In the genomic region with DNA sequence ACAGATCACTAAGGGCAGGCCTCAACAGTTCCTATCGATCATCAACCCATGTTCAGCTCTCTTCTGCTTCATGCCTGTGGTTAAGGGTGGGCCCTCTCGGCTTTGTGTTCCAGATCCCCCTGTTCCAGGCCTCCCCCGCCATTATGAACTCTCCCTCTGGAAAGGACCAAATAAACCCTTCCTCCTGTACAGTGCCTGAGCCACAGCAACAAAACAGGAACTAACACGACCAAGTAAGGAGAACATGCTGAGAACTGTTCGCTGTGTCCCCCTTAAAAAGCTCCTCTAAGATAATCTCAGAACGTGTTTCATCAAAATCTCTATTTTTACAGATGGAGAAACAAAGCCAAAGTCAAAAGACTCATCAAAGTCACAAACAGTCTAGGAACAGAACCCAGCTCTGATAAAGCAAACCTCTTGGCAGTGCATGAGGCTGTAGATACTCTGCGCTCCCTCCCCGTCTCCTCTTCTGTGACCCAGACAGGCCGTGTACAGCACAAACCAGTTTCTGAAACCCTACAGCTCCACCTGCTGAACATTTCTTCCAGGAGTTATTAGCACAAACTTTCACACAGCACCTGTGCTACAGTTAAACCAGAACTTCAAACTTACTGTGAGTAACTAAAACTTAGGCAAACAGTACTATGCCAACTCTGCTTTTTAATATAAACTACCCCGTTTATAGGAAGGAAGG, we compare ENCODE assay signal across 8 mouse cellular contexts. TPM values are rescaled to one million over a fixed set of nuclear protein-coding genes. Genes with fewer than 3 reads are reported as not detected.
A peak's percentile ranks its signal among the peaks of the same experiment; 100 is the strongest.
DNase-seq lines count a peak whose midpoint lies in the region; ATAC-seq lines count a peak whose summit lies in the region.
"Had no signal": no experiment of that assay in that cellular context is flagged by ENCODE, and none has a peak within 500 bp of the region (broad histone marks: within the 10 kb centered on the region; RNA-seq: fewer than 3 reads in every experiment).

No protein-coding gene starts in this region.

- peaks cover 18% of the 10 kb centered on the region for H3K36me3 ChIP-seq in midbrain, embryonic 10.5 days
- H3K36me3 ChIP-seq in midbrain, embryonic 11.5 days (ENCODE audit: control insufficient read depth, insufficient read depth, low read length) = peaks cover 2% of the 10 kb centered on the region; the same call in 1 of the 2 replicates
- peaks cover 5% of the 10 kb centered on the region; the same call in 1 of the 2 replicates for H3K36me3 ChIP-seq in embryonic facial prominence, embryonic 14.5 days (ENCODE audit: control insufficient read depth, insufficient read depth, low read length)
- peaks cover 4% of the 10 kb centered on the region; the same call in 1 of the 2 replicates for H3K36me3 ChIP-seq in liver, embryonic 13.5 days
- peaks cover 7% of the 10 kb centered on the region for H3K36me3 ChIP-seq in hindbrain, embryonic 13.5 days
- H3K36me3 ChIP-seq: intestine, embryonic 15.5 days had no signal

- H3K4me1 ChIP-seq in midbrain, embryonic 10.5 days = peaks cover 2% of the 10 kb centered on the region
- H3K4me1 ChIP-seq in midbrain, embryonic 11.5 days (ENCODE audit: control insufficient read depth, insufficient read depth, low read length) = no peaks in the 10 kb centered on the region
- H3K4me1 ChIP-seq in embryonic facial prominence, embryonic 14.5 days (ENCODE audit: control insufficient read depth, insufficient read depth, low read length) = no peaks in the 10 kb centered on the region; the same call in 1 of the 2 replicates
- peaks cover 19% of the 10 kb centered on the region; the same call in 1 of the 2 replicates for H3K4me1 ChIP-seq in liver, embryonic 13.5 days (replicated peaks)
- peaks cover 15% of the 10 kb centered on the region for H3K4me1 ChIP-seq in hindbrain, embryonic 13.5 days (replicated peaks)
- H3K4me1 ChIP-seq: intestine, embryonic 15.5 days had no signal

- no peak overlapping the region for H3K4me3 ChIP-seq in midbrain, embryonic 10.5 days
- H3K4me3 ChIP-seq in midbrain, embryonic 11.5 days (ENCODE audit: low read depth, low read length) = no peak overlapping the region
- no peak overlapping the region for H3K4me3 ChIP-seq in embryonic facial prominence, embryonic 14.5 days (ENCODE audit: low read depth, low read length)
- H3K4me3 ChIP-seq in liver, embryonic 13.5 days (replicated peaks) = no peak overlapping the region
- H3K4me3 ChIP-seq in hindbrain, embryonic 13.5 days = no peak overlapping the region
- H3K4me3 ChIP-seq: intestine, embryonic 15.5 days had no signal

- 0 out of 2 replicates have a peak overlapping the region, but pooled peaks have one; percentile 14 for H3K27ac ChIP-seq in midbrain, embryonic 10.5 days (replicated peaks)
- H3K27ac ChIP-seq in midbrain, embryonic 11.5 days (ENCODE audit: low read depth, low read length) = no peak overlapping the region
- H3K27ac ChIP-seq in embryonic facial prominence, embryonic 14.5 days (replicated peaks; ENCODE audit: low read depth, low read length) = no peak overlapping the region
- no peak overlapping the region for H3K27ac ChIP-seq in liver, embryonic 13.5 days
- H3K27ac ChIP-seq in hindbrain, embryonic 13.5 days = no peak overlapping the region
- H3K27ac ChIP-seq: intestine, embryonic 15.5 days had no signal

- no peak overlapping the region for H3K9ac ChIP-seq in midbrain, embryonic 11.5 days (ENCODE audit: low read length)
- H3K9ac ChIP-seq in embryonic facial prominence, embryonic 14.5 days (ENCODE audit: low read depth, low read length) = no peak overlapping the region
- no peak overlapping the region for H3K9ac ChIP-seq in liver, embryonic 13.5 days
- no peak overlapping the region; the same call in 1 of the 2 replicates for H3K9ac ChIP-seq in hindbrain, embryonic 13.5 days
- H3K9ac ChIP-seq: intestine, embryonic 15.5 days had no signal

- H3K27me3 ChIP-seq in midbrain, embryonic 10.5 days (ENCODE audit: low read depth, poor library complexity, severe bottlenecking) = no peaks in the 10 kb centered on the region
- H3K27me3 ChIP-seq in midbrain, embryonic 11.5 days (ENCODE audit: control insufficient read depth, insufficient read depth, low read length) = no peaks in the 10 kb centered on the region
- no peaks in the 10 kb centered on the region for H3K27me3 ChIP-seq in embryonic facial prominence, embryonic 14.5 days (replicated peaks; ENCODE audit: control insufficient read depth, insufficient read depth, low read length)
- no peaks in the 10 kb centered on the region for H3K27me3 ChIP-seq in liver, embryonic 13.5 days
- H3K27me3 ChIP-seq in hindbrain, embryonic 13.5 days = no peaks in the 10 kb centered on the region
- H3K27me3 ChIP-seq: intestine, embryonic 15.5 days had no signal

- no peak for ATAC-seq in midbrain, embryonic 11.5 days (ENCODE audit: low FRiP score)
- ATAC-seq in embryonic facial prominence, embryonic 14.5 days (ENCODE audit: low read depth) = no peak
- no peak for ATAC-seq in liver, embryonic 13.5 days (ENCODE audit: low read depth)
- no peak for ATAC-seq in hindbrain, embryonic 13.5 days (ENCODE audit: low FRiP score)
- ATAC-seq: intestine, embryonic 15.5 days had no signal

- WGBS in midbrain, embryonic 10.5 days = 84% methylated on average over 10 of the region's 10 CpGs
- whole genome bisulfite sequencing in midbrain, embryonic 11.5 days = 78% methylated on average over 10 of the region's 10 CpGs
- 55% methylated on average over 10 of the region's 10 CpGs for whole genome bisulfite sequencing in embryonic facial prominence, embryonic 14.5 days
- WGBS in liver, embryonic 13.5 days (ENCODE audit: insufficient replicate concordance) = 35% methylated on average over 10 of the region's 10 CpGs
- 83% methylated on average over 10 of the region's 10 CpGs for WGBS in hindbrain, embryonic 13.5 days

- no peak for DNase-seq in midbrain, embryonic 10.5 days (ENCODE audit: low spot score)
- DNase-seq in midbrain, embryonic 11.5 days (ENCODE audit: low spot score, missing footprints) = no peak
- DNase-seq in embryonic facial prominence, embryonic 14.5 days (ENCODE audit: low spot score) = peak; percentile 67
- DNase-seq in liver, embryonic 13.5 days = peak; percentile 3
- peak; percentile 30 for DNase-seq in thymus, postnatal 25 days
- DNase-seq in natural killer cell, adult 2 months (ENCODE audit: low spot score in 2 of 2) = no peak

- H3K9me3 ChIP-seq in midbrain, embryonic 10.5 days (replicated peaks) = no peaks in the 10 kb centered on the region
- no peaks in the 10 kb centered on the region for H3K9me3 ChIP-seq in midbrain, embryonic 11.5 days (ENCODE audit: control insufficient read depth, low read length)
- H3K9me3 ChIP-seq in embryonic facial prominence, embryonic 14.5 days (ENCODE audit: control insufficient read depth, low read length) = no peaks in the 10 kb centered on the region
- no peaks in the 10 kb centered on the region for H3K9me3 ChIP-seq in liver, embryonic 13.5 days (replicated peaks)
- H3K9me3 ChIP-seq in hindbrain, embryonic 13.5 days = no peaks in the 10 kb centered on the region
- H3K9me3 ChIP-seq: intestine, embryonic 15.5 days had no signal

- no peak overlapping the region for H3K4me2 ChIP-seq in midbrain, embryonic 11.5 days
- H3K4me2 ChIP-seq in embryonic facial prominence, embryonic 14.5 days (ENCODE audit: low read depth, low read length) = no peak overlapping the region
- no peak overlapping the region for H3K4me2 ChIP-seq in liver, embryonic 13.5 days
- H3K4me2 ChIP-seq in hindbrain, embryonic 13.5 days = no peak overlapping the region
- H3K4me2 ChIP-seq: intestine, embryonic 15.5 days had no signal

RNA-seq across cellular contexts. Expression of a gene that starts 49.4 kb away (rescaled TPM):
- 74.1 and 75.7 TPM in 2 replicates for polyA plus RNA-seq in midbrain, embryonic 10.5 days (2016; fragmentation: Nextera tagmentation; extraction: Ambion mirVana)
- polyA plus RNA-seq in midbrain, embryonic 11.5 days (2014; fragmentation: Nextera tagmentation; extraction: Ambion mirVana) = 68.9 and 69.5 TPM in 2 replicates
- polyA plus RNA-seq in embryonic facial prominence, embryonic 14.5 days (2014; fragmentation: Nextera tagmentation; extraction: Ambion mirVana) = 55.6 and 59.3 TPM in 2 replicates
- polyA plus RNA-seq in liver, embryonic 13.5 days (2015; fragmentation: Nextera tagmentation; extraction: Ambion mirVana) = 29.5 and 30.2 TPM in 2 replicates
- 111 and 123 TPM in 2 replicates for polyA plus RNA-seq in hindbrain, embryonic 13.5 days (2015; fragmentation: Nextera tagmentation; extraction: Ambion mirVana)

Comparison
In these comparisons a context has a peak if more than half of its experiments do, and no peak if none do; other contexts are left out.
1. DNase-seq: peak in embryonic facial prominence, embryonic 14.5 days (single experiment), liver, embryonic 13.5 days (single experiment) and thymus, postnatal 25 days (single experiment); none in midbrain, embryonic 10.5 days (single experiment), midbrain, embryonic 11.5 days (single experiment) and natural killer cell, adult 2 months (0 of 2).